Mouse (Mus musculus) kidney, adult 2 months (tissue): ENCODE measurements around the gene Dmtf1. TPM values are rescaled to one million over a fixed set of nuclear protein-coding genes. Genes with fewer than 3 reads are reported as not detected.

Experiments used
- DNase-seq: peaks from one replicate; pipeline ENCODE4 v3.0.0; 2021
- H3K27ac ChIP-seq: fragments of 200-500 bp; 2 replicates; pipeline ENCODE4 v1.5.1; 2012; ENCODE audit warnings: low read depth, low read length, control low read depth, inconsistent platforms; ENCODE audit not compliant: insufficient read depth
- H3K27me3 ChIP-seq: fragments of 200-500 bp; replicated peaks from 2 replicates; pipeline ENCODE4 v1.6.1; 2012; ENCODE audit warnings: mild to moderate bottlenecking, moderate library complexity, low read length, inconsistent platforms; ENCODE audit not compliant: control insufficient read depth, insufficient read depth
- H3K36me3 ChIP-seq: fragments of 200-500 bp; 2 replicates; pipeline ENCODE4 v1.6.1; 2012; ENCODE audit warnings: mild to moderate bottlenecking, moderate library complexity, low read length, inconsistent platforms; ENCODE audit not compliant: control insufficient read depth, insufficient read depth
- H3K4me1 ChIP-seq: fragments of 200-500 bp; 2 replicates; pipeline ENCODE4 v1.6.1; 2011; ENCODE audit warnings: low read length; ENCODE audit not compliant: control insufficient read depth, insufficient read depth
- H3K4me3 ChIP-seq: fragments of 200-500 bp; 2 replicates; pipeline ENCODE4 v1.5.1; 2011; ENCODE audit warnings: mild to moderate bottlenecking, low read depth, low read length, control low read depth; ENCODE audit not compliant: insufficient read depth
- CTCF ChIP-seq: fragments of 200-500 bp; conservative IDR thresholded peaks from 2 replicates; pipeline ENCODE4 v1.5.1; 2011; ENCODE audit warnings: low read depth, mild to moderate bottlenecking, control low read depth, low read length, moderate library complexity, mixed read lengths; ENCODE audit not compliant: insufficient read depth, insufficient read length
- POLR2A ChIP-seq: fragments of 200-500 bp; IDR thresholded peaks from one replicate; pipeline ENCODE4 v1.6.1; 2011; ENCODE audit warnings: low read depth, low read length, control low read depth
- WGBS: fragments of 180-500 bp; shearing (Covaris S2); methylation state at CpG from one replicate; pipeline ENCODE4 v1.1.7; 2018; 5-methylcytosine and 5-hydroxymethylcytosine counted together
- polyA plus RNA-seq: library from polyadenylated mRNA; depleted of rRNA; stranded (reverse); fragments of >200 nt; gene quantifications from 2 replicates; pipeline ENCODE4 v1.2.3, GENCODE M21; 2012; rRNA removed

Gene Dmtf1
- polyA plus RNA-seq, 1 experiment, result 10.5 TPM

DNA sequence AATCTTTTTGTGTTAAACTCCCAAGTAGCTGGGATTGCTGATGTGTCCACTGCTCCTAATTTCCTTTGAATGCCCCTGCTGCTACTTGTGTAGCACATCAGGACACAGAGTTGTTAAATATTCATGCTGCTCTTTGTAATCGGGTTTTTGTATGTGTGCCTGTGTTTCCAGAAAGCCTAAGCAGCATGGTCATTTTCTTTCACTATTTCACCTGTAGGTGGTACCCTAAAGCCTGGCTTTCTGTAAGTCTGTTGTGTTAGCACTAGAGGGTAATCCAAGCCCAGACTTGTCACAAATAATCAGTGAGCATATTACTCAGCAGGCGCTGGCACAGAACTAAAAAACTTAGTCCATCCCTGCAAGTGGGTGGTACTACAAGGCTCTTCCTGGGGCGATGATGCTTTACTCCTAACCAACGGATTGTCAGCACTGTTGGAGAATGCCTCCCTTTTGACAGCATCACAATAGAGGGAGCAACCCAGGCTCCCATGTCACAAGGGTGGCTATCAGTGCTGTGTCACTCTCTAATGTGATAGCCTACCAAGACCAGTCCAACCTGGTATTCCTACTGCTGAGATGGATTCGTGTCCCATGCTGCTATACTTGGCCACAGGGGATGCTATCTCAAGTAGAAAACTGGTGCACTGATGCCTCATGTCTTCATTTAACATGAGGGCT, 88.3 kb downstream of the Dmtf1 start:
- 50% methylated on average over 5 of the region's 5 CpGs for WGBS
- H3K36me3 ChIP-seq, result no peaks in the 10 kb centered on the region
- TF ChIP-seq CTCF (no peak), POLR2A (no peak)
- peak; percentile 66 for DNase-seq
- no peaks in the 10 kb centered on the region for H3K4me1 ChIP-seq
- no peak overlapping the region for H3K4me3 ChIP-seq
- H3K27me3 ChIP-seq, result no peaks in the 10 kb centered on the region
- H3K27ac ChIP-seq, result no peak overlapping the region

DNA sequence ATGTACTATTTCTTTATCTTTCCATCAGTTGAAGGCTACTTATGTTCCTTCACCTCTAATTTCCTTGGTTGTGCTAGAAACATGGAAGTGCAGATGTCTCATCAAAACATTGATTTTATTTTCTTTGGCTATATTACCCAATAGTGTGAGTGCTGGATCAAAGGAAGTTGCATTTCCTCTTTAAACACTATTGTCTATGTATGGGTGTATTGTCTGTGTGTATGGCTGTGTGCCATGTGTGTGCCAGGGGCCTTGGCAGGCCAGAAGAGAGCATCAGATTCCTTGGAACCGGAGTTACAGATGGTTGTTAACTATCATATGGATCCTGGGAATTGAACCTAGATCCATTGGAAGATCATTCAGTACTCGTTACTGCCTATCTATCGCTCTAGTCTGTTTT, 90.2 kb downstream of the Dmtf1 start:
- no peak overlapping the region for H3K27ac ChIP-seq
- H3K36me3 ChIP-seq, result no peaks in the 10 kb centered on the region
- WGBS, result 85% methylated on average over 3 of the region's 3 CpGs
- H3K4me3 ChIP-seq, result no peak overlapping the region
- H3K4me1 ChIP-seq, result no peaks in the 10 kb centered on the region
- no peak for TF ChIP-seq POLR2A
- TF ChIP-seq CTCF, result no peak
- no peak for DNase-seq
- H3K27me3 ChIP-seq, result no peaks in the 10 kb centered on the region

DNA sequence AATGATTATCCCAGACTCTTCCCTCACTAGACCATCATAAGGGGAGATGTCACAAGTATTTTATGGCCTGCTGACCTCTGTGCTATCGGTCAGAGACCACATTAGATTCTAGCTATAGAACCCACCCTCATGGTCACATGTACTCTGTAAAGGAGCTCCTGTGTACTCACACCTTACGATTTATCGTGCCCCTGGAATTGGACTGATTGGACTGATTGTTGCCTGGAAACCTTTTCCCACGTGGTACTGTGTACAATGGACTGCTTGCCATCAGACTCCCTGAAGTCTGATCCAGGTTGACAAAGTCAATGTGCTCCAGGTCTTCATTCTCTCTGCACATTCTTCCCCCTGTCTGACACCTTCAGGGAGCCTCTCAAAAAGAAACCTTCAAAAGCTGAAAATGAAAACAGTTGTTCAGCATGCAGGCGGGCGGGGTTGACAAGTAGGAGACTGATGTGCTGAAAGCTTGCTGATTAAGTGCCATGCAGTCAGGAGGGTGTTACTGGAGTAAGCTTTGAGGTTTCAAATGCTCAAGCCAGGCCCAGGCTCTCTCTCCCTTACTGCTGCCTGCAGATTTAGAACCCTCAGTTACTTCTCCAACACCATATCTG, 91.9 kb downstream of the Dmtf1 start:
- Histone ChIP-seq H3K4me1 (no peaks in the 10 kb centered on the region), H3K4me3 (no peak overlapping the region), H3K27ac (no peak overlapping the region), H3K27me3 (no peaks in the 10 kb centered on the region), H3K36me3 (no peaks in the 10 kb centered on the region)
- 62% methylated on average over 6 of the region's 6 CpGs for WGBS
- no peak for TF ChIP-seq POLR2A
- no peak for TF ChIP-seq CTCF
- DNase-seq, result no peak

GRCm38 (mm10) chr5:9068886-9069285, 92.7 kb downstream of the Dmtf1 start:
- Histone ChIP-seq H3K4me1 (no peaks in the 10 kb centered on the region), H3K36me3 (no peaks in the 10 kb centered on the region), H3K27me3 (no peaks in the 10 kb centered on the region), H3K4me3 (no peak overlapping the region), H3K27ac (no peak overlapping the region)
- TF ChIP-seq CTCF (no peak), POLR2A (no peak)
- DNase-seq, result peak; percentile 47
- 28% methylated on average over 2 of the region's 2 CpGs for WGBS

Other genes with a start within 250 kb of the Dmtf1 start
- gene Crot, start 164.5 kb downstream of the Dmtf1 start, polyA plus RNA-seq, result 39.7 and 43.5 TPM in 2 replicates
- 48.0 and 49.5 TPM in 2 replicates for gene Tmem243, start 61.1 kb downstream of the Dmtf1 start, polyA plus RNA-seq
- 0.08 and 0.16 TPM in 2 replicates for gene 9330182L06Rik, start 104.3 kb upstream of the Dmtf1 start, polyA plus RNA-seq